ENCODE assay signal across 8 mouse cellular contexts in genomic region chr2:90917999-90918698, GRCm38 (mm10). TPM values are rescaled to one million over a fixed set of nuclear protein-coding genes. Genes with fewer than 3 reads are reported as not detected.
A peak's percentile ranks its signal among the peaks of the same experiment; 100 is the strongest.
DNase-seq lines count a peak whose midpoint lies in the region; ATAC-seq and TF ChIP-seq lines count a peak whose summit lies in the region.

No protein-coding gene starts in this region.

- peak overlapping the region; percentile 71 for H3K4me3 ChIP-seq in lung, adult 2 months (replicated peaks; ENCODE audit: extremely low read depth, low read depth, low read length)
- H3K4me3 ChIP-seq in embryonic facial prominence, embryonic 10.5 days, result peak overlapping the region; percentile 66
- H3K4me3 ChIP-seq in hindbrain, postnatal 0 days (ENCODE audit: low read length), result peak overlapping the region; percentile 53
- H3K4me3 ChIP-seq in liver, embryonic 11.5 days (ENCODE audit: low read depth, low read length), result peak overlapping the region; percentile 87
- peak overlapping the region; percentile 53 for H3K4me3 ChIP-seq in neural tube, embryonic 15.5 days (replicated peaks)

- H3K4me2 ChIP-seq in hindbrain, postnatal 0 days (ENCODE audit: low read depth, low read length), result peak overlapping the region; percentile 92
- H3K4me2 ChIP-seq in liver, embryonic 11.5 days, result peak overlapping the region; percentile 92
- peak overlapping the region; percentile 85 for H3K4me2 ChIP-seq in neural tube, embryonic 15.5 days

- peaks cover 12% of the 10 kb centered on the region for H3K4me1 ChIP-seq in lung, adult 2 months (ENCODE audit: control insufficient read depth, insufficient read depth, low read length)
- peaks cover 33% of the 10 kb centered on the region for H3K4me1 ChIP-seq in embryonic facial prominence, embryonic 10.5 days
- no peaks in the 10 kb centered on the region; the same call in 1 of the 2 replicates for H3K4me1 ChIP-seq in hindbrain, postnatal 0 days (ENCODE audit: insufficient read depth, low read length)
- H3K4me1 ChIP-seq in liver, embryonic 11.5 days (replicated peaks; ENCODE audit: control insufficient read depth, insufficient read depth, low read length), result peaks cover 9% of the 10 kb centered on the region
- peaks cover 32% of the 10 kb centered on the region for H3K4me1 ChIP-seq in neural tube, embryonic 15.5 days

- TF ChIP-seq POLR2A in lung, adult 2 months (IDR thresholded peaks at IDR 0.05; ENCODE audit: borderline replicate concordance, extremely low read depth, low read depth, low read length), result no peak

- peak; percentile 78 for ATAC-seq in hindbrain, postnatal 0 days
- peak; percentile 77 for ATAC-seq in liver, embryonic 11.5 days (replicated peaks; ENCODE audit: low FRiP score)
- ATAC-seq in neural tube, embryonic 15.5 days (ENCODE audit: low FRiP score), result peak; percentile 63

- peak; percentile 76 for DNase-seq in lung, adult 2 months
- no peak for DNase-seq in lung, postnatal 14 days
- no peak for DNase-seq in embryonic facial prominence, embryonic 10.5 days (ENCODE audit: low spot score)
- no peak for DNase-seq in hindbrain, postnatal 0 days (ENCODE audit: low spot score)
- no peak for DNase-seq in liver, embryonic 11.5 days (ENCODE audit: low spot score)
- DNase-seq in urinary bladder, adult 18-20 months (ENCODE audit: low spot score in 2 of 2), result no peak
- no peak for DNase-seq in left cerebral cortex, postnatal 36 days (ENCODE audit: low spot score in 2 of 2)

- no peaks in the 10 kb centered on the region for H3K27me3 ChIP-seq in embryonic facial prominence, embryonic 10.5 days (replicated peaks; ENCODE audit: low read depth, poor library complexity, severe bottlenecking)
- no peaks in the 10 kb centered on the region for H3K27me3 ChIP-seq in hindbrain, postnatal 0 days (ENCODE audit: insufficient read depth, low read length)
- H3K27me3 ChIP-seq in liver, embryonic 11.5 days (replicated peaks; ENCODE audit: control insufficient read depth, insufficient read depth, low read length), result no peaks in the 10 kb centered on the region
- no peaks in the 10 kb centered on the region for H3K27me3 ChIP-seq in neural tube, embryonic 15.5 days (replicated peaks)

- 5% methylated on average over 16 of the region's 16 CpGs for WGBS in lung, adult 2 months
- 11% methylated on average over 16 of the region's 16 CpGs for WGBS in embryonic facial prominence, embryonic 10.5 days
- WGBS in hindbrain, postnatal 0 days, result 9% methylated on average over 16 of the region's 16 CpGs
- WGBS in liver, embryonic 11.5 days, result 10% methylated on average over 16 of the region's 16 CpGs
- 11% methylated on average over 13 of the region's 16 CpGs for WGBS in neural tube, embryonic 15.5 days

- peak overlapping the region; percentile 91 for H3K9ac ChIP-seq in hindbrain, postnatal 0 days (replicated peaks; ENCODE audit: low read length)
- H3K9ac ChIP-seq in liver, embryonic 11.5 days (ENCODE audit: low read depth, low read length), result peak overlapping the region; percentile 98
- peak overlapping the region; percentile 72 for H3K9ac ChIP-seq in neural tube, embryonic 15.5 days (replicated peaks)

- no peak for TF ChIP-seq CTCF in lung, adult 2 months (IDR thresholded peaks at IDR 0.05; ENCODE audit: insufficient read depth, low read length)
- no peak for TF ChIP-seq CTCF in hindbrain, postnatal 0 days (IDR thresholded peaks at IDR 0.05; ENCODE audit: low read depth)

- H3K27ac ChIP-seq in embryonic facial prominence, embryonic 10.5 days (replicated peaks), result peak overlapping the region; percentile 96
- H3K27ac ChIP-seq in hindbrain, postnatal 0 days, result peak overlapping the region; percentile 95
- H3K27ac ChIP-seq in liver, embryonic 11.5 days (ENCODE audit: low read depth, low read length), result peak overlapping the region; percentile 91
- peak overlapping the region; percentile 90 for H3K27ac ChIP-seq in neural tube, embryonic 15.5 days (replicated peaks)

- no peaks in the 10 kb centered on the region for H3K9me3 ChIP-seq in embryonic facial prominence, embryonic 10.5 days
- H3K9me3 ChIP-seq in hindbrain, postnatal 0 days (ENCODE audit: low read length), result no peaks in the 10 kb centered on the region
- H3K9me3 ChIP-seq in liver, embryonic 11.5 days (ENCODE audit: control insufficient read depth, low read length), result no peaks in the 10 kb centered on the region
- no peaks in the 10 kb centered on the region for H3K9me3 ChIP-seq in neural tube, embryonic 15.5 days (replicated peaks)

- intact Hi-C loops in left cerebral cortex, postnatal 36 days (cut with DNase I), result loop anchor here (10.0 kb wide), 1 partner anchor 147 kb away; no protein-coding TSS in a partner anchor

- H3K36me3 ChIP-seq in embryonic facial prominence, embryonic 10.5 days (replicated peaks), result peaks cover 22% of the 10 kb centered on the region
- H3K36me3 ChIP-seq in hindbrain, postnatal 0 days (ENCODE audit: insufficient read depth, low read length), result peaks cover 1% of the 10 kb centered on the region; the same call in 1 of the 2 replicates
- peaks cover 8% of the 10 kb centered on the region for H3K36me3 ChIP-seq in liver, embryonic 11.5 days (ENCODE audit: control insufficient read depth, insufficient read depth, low read length)
- 0 out of 2 replicates have a peak, but pooled peaks cover 2% of the 10 kb centered on the region for H3K36me3 ChIP-seq in neural tube, embryonic 15.5 days

RNA-seq across cellular contexts. Expression of gene Ndufs3, which starts 13.5 kb away (rescaled TPM):
- polyA plus RNA-seq in lung, adult 2 months (2012; rRNA removed), result 70.9 and 115 TPM in 2 replicates
- polyA plus RNA-seq in embryonic facial prominence, embryonic 10.5 days (2016; fragmentation: Nextera tagmentation; extraction: Ambion mirVana), result 201 and 206 TPM in 2 replicates
- 186 TPM in 2 replicates for total RNA-seq in hindbrain, postnatal 0 days (2014; rRNA removed)
- polyA plus RNA-seq in hindbrain, postnatal 0 days (2015; fragmentation: Nextera tagmentation; extraction: Ambion mirVana), result 271 and 274 TPM in 2 replicates
- 223 and 236 TPM in 2 replicates for polyA plus RNA-seq in liver, embryonic 11.5 days (2014; fragmentation: Nextera tagmentation; extraction: Ambion mirVana)
- polyA plus RNA-seq in neural tube, embryonic 15.5 days (2015; fragmentation: Nextera tagmentation; extraction: Ambion mirVana), result 228 and 239 TPM in 2 replicates
- total RNA-seq in left cerebral cortex, postnatal 36 days (2021), result 100 to 1,000 TPM; 229 to 240 TPM

RNA-seq across cellular contexts. Expression of gene Kbtbd4, which starts 13.6 kb away (rescaled TPM):
- 10.4 and 15.6 TPM in 2 replicates for polyA plus RNA-seq in lung, adult 2 months (2012; rRNA removed)
- polyA plus RNA-seq in embryonic facial prominence, embryonic 10.5 days (2016; fragmentation: Nextera tagmentation; extraction: Ambion mirVana), result 58.1 and 59.4 TPM in 2 replicates
- total RNA-seq in hindbrain, postnatal 0 days (2014; rRNA removed), result 43.1 and 43.6 TPM in 2 replicates
- 46.7 and 49.5 TPM in 2 replicates for polyA plus RNA-seq in hindbrain, postnatal 0 days (2015; fragmentation: Nextera tagmentation; extraction: Ambion mirVana)
- 32.6 and 34.4 TPM in 2 replicates for polyA plus RNA-seq in liver, embryonic 11.5 days (2014; fragmentation: Nextera tagmentation; extraction: Ambion mirVana)
- polyA plus RNA-seq in neural tube, embryonic 15.5 days (2015; fragmentation: Nextera tagmentation; extraction: Ambion mirVana), result 48.6 and 55.3 TPM in 2 replicates
- total RNA-seq in left cerebral cortex, postnatal 36 days (2021), result 10 to 100 TPM; 39.6 to 39.8 TPM

RNA-seq across cellular contexts. Expression of gene Celf1, which starts 22.0 kb away (rescaled TPM):
- 31.1 and 36.2 TPM in 2 replicates for polyA plus RNA-seq in lung, adult 2 months (2012; rRNA removed)
- polyA plus RNA-seq in embryonic facial prominence, embryonic 10.5 days (2016; fragmentation: Nextera tagmentation; extraction: Ambion mirVana), result 139 and 145 TPM in 2 replicates
- 67.0 and 68.6 TPM in 2 replicates for total RNA-seq in hindbrain, postnatal 0 days (2014; rRNA removed)
- 59.6 and 63.1 TPM in 2 replicates for polyA plus RNA-seq in hindbrain, postnatal 0 days (2015; fragmentation: Nextera tagmentation; extraction: Ambion mirVana)
- 78.1 and 90.5 TPM in 2 replicates for polyA plus RNA-seq in liver, embryonic 11.5 days (2014; fragmentation: Nextera tagmentation; extraction: Ambion mirVana)
- polyA plus RNA-seq in neural tube, embryonic 15.5 days (2015; fragmentation: Nextera tagmentation; extraction: Ambion mirVana), result 86.6 and 89.5 TPM in 2 replicates
- total RNA-seq in left cerebral cortex, postnatal 36 days (2021), result 100 to 1,000 TPM; 145 to 163 TPM

RNA-seq across cellular contexts. Expression of gene C1qtnf4, which starts 32.5 kb away (rescaled TPM):
- 4.9 and 6.6 TPM in 2 replicates for polyA plus RNA-seq in lung, adult 2 months (2012; rRNA removed)
- 2.8 and 4.9 TPM in 2 replicates for polyA plus RNA-seq in embryonic facial prominence, embryonic 10.5 days (2016; fragmentation: Nextera tagmentation; extraction: Ambion mirVana)
- total RNA-seq in hindbrain, postnatal 0 days (2014; rRNA removed), result 552 and 661 TPM in 2 replicates
- polyA plus RNA-seq in hindbrain, postnatal 0 days (2015; fragmentation: Nextera tagmentation; extraction: Ambion mirVana), result 228 and 230 TPM in 2 replicates
- 6.6 and 6.9 TPM in 2 replicates for polyA plus RNA-seq in liver, embryonic 11.5 days (2014; fragmentation: Nextera tagmentation; extraction: Ambion mirVana)
- 123 and 207 TPM in 2 replicates for polyA plus RNA-seq in neural tube, embryonic 15.5 days (2015; fragmentation: Nextera tagmentation; extraction: Ambion mirVana)
- 100 to 1,000 TPM; 279 to 315 TPM for total RNA-seq in left cerebral cortex, postnatal 36 days (2021)
